Mouse (Mus musculus): ENCODE results near the gene Banp. TPM values are rescaled to one million over a fixed set of nuclear protein-coding genes. Genes with fewer than 3 reads are reported as not detected.
A peak's percentile ranks its signal among the peaks of the same experiment; 100 is the strongest.

Banp gene
- polyA plus RNA-seq, 1 experiment from 2014 or later: 53.1 TPM

- no peak overlapping the region for H3K4me2 ChIP-seq (ENCODE audit: low read depth, low read length, severe bottlenecking)
- H3K4me1 ChIP-seq (replicated peaks; ENCODE audit: control insufficient read depth, insufficient read depth, low read length): no peaks in the 10 kb centered on the region
- no peak overlapping the region for H3K27ac ChIP-seq (ENCODE audit: low read depth, low read length)
- no peak for DNase-seq (ENCODE audit: low spot score)
- H3K36me3 ChIP-seq (ENCODE audit: control insufficient read depth, insufficient read depth, low read length): no peaks in the 10 kb centered on the region
- H3K27me3 ChIP-seq (ENCODE audit: control insufficient read depth, insufficient read depth, low read length): no peaks in the 10 kb centered on the region
- no peak overlapping the region for H3K9ac ChIP-seq (ENCODE audit: low read length)
- no peak overlapping the region for H3K4me3 ChIP-seq (ENCODE audit: low read depth, low read length)
- ATAC-seq (replicated peaks; ENCODE audit: low FRiP score): no peak
- no peaks in the 10 kb centered on the region for H3K9me3 ChIP-seq (ENCODE audit: control insufficient read depth, low read length)
- whole genome bisulfite sequencing: 85% methylated on average over 4 of the region's 4 CpGs
These were observed 30.4 kb upstream of the Banp start for GRCm38 (mm10) chr8:121919158-121919557.

GRCm38 (mm10) chr8:121919731-121920130 lies 29.8 kb upstream of the Banp start:
- no peaks in the 10 kb centered on the region for H3K9me3 ChIP-seq (ENCODE audit: control insufficient read depth, low read length)
- ATAC-seq (replicated peaks; ENCODE audit: low FRiP score) (no peak), DNase-seq (ENCODE audit: low spot score) (no peak)
- no peaks in the 10 kb centered on the region for H3K27me3 ChIP-seq (ENCODE audit: control insufficient read depth, insufficient read depth, low read length)
- H3K4me2 ChIP-seq (ENCODE audit: low read depth, low read length, severe bottlenecking): no peak overlapping the region
- no peaks in the 10 kb centered on the region for H3K36me3 ChIP-seq (ENCODE audit: control insufficient read depth, insufficient read depth, low read length)
- H3K9ac ChIP-seq (ENCODE audit: low read length): no peak overlapping the region
- H3K4me3 ChIP-seq (ENCODE audit: low read depth, low read length): no peak overlapping the region
- no peaks in the 10 kb centered on the region for H3K4me1 ChIP-seq (replicated peaks; ENCODE audit: control insufficient read depth, insufficient read depth, low read length)
- no peak overlapping the region for H3K27ac ChIP-seq (ENCODE audit: low read depth, low read length)
- WGBS: 58% methylated on average over 3 of the region's 3 CpGs

GRCm38 (mm10) chr8:121921582-121921981 lies 28.0 kb upstream of the Banp start:
- 82% methylated on average over 8 of the region's 8 CpGs for WGBS
- no peaks in the 10 kb centered on the region for H3K4me1 ChIP-seq (replicated peaks; ENCODE audit: control insufficient read depth, insufficient read depth, low read length)
- no peak overlapping the region for H3K4me2 ChIP-seq (ENCODE audit: low read depth, low read length, severe bottlenecking)
- no peaks in the 10 kb centered on the region for H3K9me3 ChIP-seq (ENCODE audit: control insufficient read depth, low read length)
- H3K27ac ChIP-seq (ENCODE audit: low read depth, low read length): no peak overlapping the region
- H3K36me3 ChIP-seq (ENCODE audit: control insufficient read depth, insufficient read depth, low read length): no peaks in the 10 kb centered on the region
- DNase-seq (ENCODE audit: low spot score) (no peak), ATAC-seq (replicated peaks; ENCODE audit: low FRiP score) (no peak)
- no peaks in the 10 kb centered on the region for H3K27me3 ChIP-seq (ENCODE audit: control insufficient read depth, insufficient read depth, low read length)
- H3K4me3 ChIP-seq (ENCODE audit: low read depth, low read length): no peak overlapping the region
- no peak overlapping the region for H3K9ac ChIP-seq (ENCODE audit: low read length)

GRCm38 (mm10) chr8:121922101-121922500 lies 27.4 kb upstream of the Banp start:
- 77% methylated on average over 8 of the region's 8 CpGs for WGBS
- Histone ChIP-seq H3K4me1 (replicated peaks; ENCODE audit: control insufficient read depth, insufficient read depth, low read length) (no peaks in the 10 kb centered on the region), H3K27ac (ENCODE audit: low read depth, low read length) (no peak overlapping the region), H3K9me3 (ENCODE audit: control insufficient read depth, low read length) (no peaks in the 10 kb centered on the region), H3K27me3 (ENCODE audit: control insufficient read depth, insufficient read depth, low read length) (no peaks in the 10 kb centered on the region), H3K4me3 (ENCODE audit: low read depth, low read length) (no peak overlapping the region), H3K4me2 (ENCODE audit: low read depth, low read length, severe bottlenecking) (no peak overlapping the region), H3K36me3 (ENCODE audit: control insufficient read depth, insufficient read depth, low read length) (no peaks in the 10 kb centered on the region), H3K9ac (ENCODE audit: low read length) (no peak overlapping the region)
- ATAC-seq (replicated peaks; ENCODE audit: low FRiP score): no peak
- no peak for DNase-seq (ENCODE audit: low spot score)

- Histone ChIP-seq H3K9ac (ENCODE audit: low read length) (no peak overlapping the region), H3K36me3 (ENCODE audit: control insufficient read depth, insufficient read depth, low read length) (no peaks in the 10 kb centered on the region), H3K4me3 (ENCODE audit: low read depth, low read length) (no peak overlapping the region), H3K9me3 (ENCODE audit: control insufficient read depth, low read length) (no peaks in the 10 kb centered on the region), H3K4me1 (replicated peaks; ENCODE audit: control insufficient read depth, insufficient read depth, low read length) (no peaks in the 10 kb centered on the region), H3K27me3 (ENCODE audit: control insufficient read depth, insufficient read depth, low read length) (no peaks in the 10 kb centered on the region), H3K4me2 (ENCODE audit: low read depth, low read length, severe bottlenecking) (no peak overlapping the region), H3K27ac (ENCODE audit: low read depth, low read length) (no peak overlapping the region)
- ATAC-seq (replicated peaks; ENCODE audit: low FRiP score) (no peak), DNase-seq (ENCODE audit: low spot score) (no peak)
- 90% methylated on average over 5 of the region's 5 CpGs for WGBS
These were observed 24.9 kb upstream of the Banp start for GRCm38 (mm10) chr8:121924681-121925080.

GRCm38 (mm10) chr8:121925624-121926023 lies 23.9 kb upstream of the Banp start:
- DNase-seq (ENCODE audit: low spot score): peak; percentile 89
- ATAC-seq (replicated peaks; ENCODE audit: low FRiP score): 0 out of 2 replicates have a peak, but pooled peaks have one; percentile 39
- Histone ChIP-seq H3K27me3 (ENCODE audit: control insufficient read depth, insufficient read depth, low read length) (no peaks in the 10 kb centered on the region), H3K9ac (ENCODE audit: low read length) (no peak overlapping the region), H3K27ac (ENCODE audit: low read depth, low read length) (no peak overlapping the region), H3K4me2 (ENCODE audit: low read depth, low read length, severe bottlenecking) (no peak overlapping the region), H3K9me3 (ENCODE audit: control insufficient read depth, low read length) (no peaks in the 10 kb centered on the region), H3K4me3 (ENCODE audit: low read depth, low read length) (no peak overlapping the region), H3K4me1 (replicated peaks; ENCODE audit: control insufficient read depth, insufficient read depth, low read length) (no peaks in the 10 kb centered on the region), H3K36me3 (ENCODE audit: control insufficient read depth, insufficient read depth, low read length) (no peaks in the 10 kb centered on the region)
- WGBS: 31% methylated on average over 10 of the region's 10 CpGs

- 71% methylated on average over 8 of the region's 8 CpGs for WGBS
- Histone ChIP-seq H3K4me2 (ENCODE audit: low read depth, low read length, severe bottlenecking) (no peak overlapping the region), H3K4me3 (ENCODE audit: low read depth, low read length) (no peak overlapping the region), H3K27ac (ENCODE audit: low read depth, low read length) (no peak overlapping the region), H3K27me3 (ENCODE audit: control insufficient read depth, insufficient read depth, low read length) (no peaks in the 10 kb centered on the region), H3K36me3 (ENCODE audit: control insufficient read depth, insufficient read depth, low read length) (no peaks in the 10 kb centered on the region), H3K9me3 (ENCODE audit: control insufficient read depth, low read length) (no peaks in the 10 kb centered on the region), H3K4me1 (replicated peaks; ENCODE audit: control insufficient read depth, insufficient read depth, low read length) (no peaks in the 10 kb centered on the region), H3K9ac (ENCODE audit: low read length) (no peak overlapping the region)
- DNase-seq (ENCODE audit: low spot score) (no peak), ATAC-seq (replicated peaks; ENCODE audit: low FRiP score) (no peak)
These were observed 23.3 kb upstream of the Banp start for GRCm38 (mm10) chr8:121926266-121926665.

- Histone ChIP-seq H3K27me3 (ENCODE audit: control insufficient read depth, insufficient read depth, low read length) (no peaks in the 10 kb centered on the region), H3K4me2 (ENCODE audit: low read depth, low read length, severe bottlenecking) (no peak overlapping the region), H3K4me1 (replicated peaks; ENCODE audit: control insufficient read depth, insufficient read depth, low read length) (no peaks in the 10 kb centered on the region), H3K27ac (ENCODE audit: low read depth, low read length) (no peak overlapping the region), H3K36me3 (ENCODE audit: control insufficient read depth, insufficient read depth, low read length) (no peaks in the 10 kb centered on the region), H3K4me3 (ENCODE audit: low read depth, low read length) (no peak overlapping the region), H3K9ac (ENCODE audit: low read length) (no peak overlapping the region), H3K9me3 (ENCODE audit: control insufficient read depth, low read length) (no peaks in the 10 kb centered on the region)
- DNase-seq (ENCODE audit: low spot score) (no peak), ATAC-seq (replicated peaks; ENCODE audit: low FRiP score) (no peak)
- 42% methylated on average over 8 of the region's 8 CpGs for WGBS
These were observed 22.2 kb upstream of the Banp start for GRCm38 (mm10) chr8:121927316-121927715.

- no peaks in the 10 kb centered on the region for H3K4me1 ChIP-seq (replicated peaks; ENCODE audit: control insufficient read depth, insufficient read depth, low read length)
- DNase-seq (ENCODE audit: low spot score) (no peak), ATAC-seq (replicated peaks; ENCODE audit: low FRiP score) (no peak)
- H3K36me3 ChIP-seq (ENCODE audit: control insufficient read depth, insufficient read depth, low read length): no peaks in the 10 kb centered on the region
- no peak overlapping the region for H3K4me2 ChIP-seq (ENCODE audit: low read depth, low read length, severe bottlenecking)
- H3K4me3 ChIP-seq (ENCODE audit: low read depth, low read length): no peak overlapping the region
- 90% methylated on average over 4 of the region's 4 CpGs for WGBS
- no peaks in the 10 kb centered on the region for H3K27me3 ChIP-seq (ENCODE audit: control insufficient read depth, insufficient read depth, low read length)
- no peak overlapping the region for H3K27ac ChIP-seq (ENCODE audit: low read depth, low read length)
- no peaks in the 10 kb centered on the region for H3K9me3 ChIP-seq (ENCODE audit: control insufficient read depth, low read length)
- H3K9ac ChIP-seq (ENCODE audit: low read length): no peak overlapping the region
These were observed 19.5 kb upstream of the Banp start for GRCm38 (mm10) chr8:121930047-121930446.
